Mouse (Mus musculus) layer of hippocampus, adult 11-12 months (tissue): ENCODE measurements around the gene Rchy1.
A peak's percentile ranks its signal among the peaks of the same experiment; 100 is the strongest.

Experiments used
- DNase-seq: peaks from one replicate; pipeline ENCODE4 v3.0.0; 2022; ENCODE audit warnings: low spot score

Gene Rchy1

GRCm38 (mm10) chr5:91962639-91963440, at the start of gene Rchy1:
TSS of gene Rchy1 (minus strand) at chr5:91963068.
- DNase-seq: peak; percentile 92

- no peak for DNase-seq
Measured at GRCm38 (mm10) chr5:92011756-92012155, 48.9 kb upstream of the Rchy1 start.

- no peak for DNase-seq
Measured at GRCm38 (mm10) chr5:92009827-92010226, 47.0 kb upstream of the Rchy1 start.

GRCm38 (mm10) chr5:92003011-92003410, 40.1 kb upstream of the Rchy1 start:
- peak; percentile 11 for DNase-seq

GRCm38 (mm10) chr5:92000770-92001169, 37.9 kb upstream of the Rchy1 start:
- DNase-seq: no peak

- DNase-seq: peak; percentile 30
Measured at GRCm38 (mm10) chr5:91994546-91994945, 31.7 kb upstream of the Rchy1 start.

GRCm38 (mm10) chr5:91993061-91993460, 30.2 kb upstream of the Rchy1 start:
- no peak for DNase-seq

GRCm38 (mm10) chr5:91991191-91991937, 28.5 kb upstream of the Rchy1 start:
- no peak for DNase-seq

GRCm38 (mm10) chr5:91989261-91989660, 26.4 kb upstream of the Rchy1 start:
- no peak for DNase-seq

- no peak for DNase-seq
Measured at GRCm38 (mm10) chr5:91987799-91988198, 24.9 kb upstream of the Rchy1 start.

- no peak for DNase-seq
Measured at GRCm38 (mm10) chr5:91987236-91987635, 24.4 kb upstream of the Rchy1 start, which contains the start of gene Odaph. TSS of gene Odaph (plus strand) at chr5:91987475.

GRCm38 (mm10) chr5:91985721-91986120, 22.9 kb upstream of the Rchy1 start:
- DNase-seq: no peak

GRCm38 (mm10) chr5:91983490-91983889, 20.6 kb upstream of the Rchy1 start:
- DNase-seq: no peak

- no peak for DNase-seq
Measured at GRCm38 (mm10) chr5:91981176-91981840, 18.4 kb upstream of the Rchy1 start.

GRCm38 (mm10) chr5:91977397-91977770, 14.5 kb upstream of the Rchy1 start:
- no peak for DNase-seq

GRCm38 (mm10) chr5:91976566-91977396, 13.9 kb upstream of the Rchy1 start:
- no peak for DNase-seq

- DNase-seq: no peak
Measured at GRCm38 (mm10) chr5:91975758-91976157, 12.9 kb upstream of the Rchy1 start.

- no peak for DNase-seq
Measured at GRCm38 (mm10) chr5:91974002-91974401, 11.1 kb upstream of the Rchy1 start.

GRCm38 (mm10) chr5:91972046-91972445, 9.2 kb upstream of the Rchy1 start:
- no peak for DNase-seq

GRCm38 (mm10) chr5:91962259-91962638, 619 bp downstream of the Rchy1 start:
- DNase-seq: no peak

GRCm38 (mm10) chr5:91961370-91961769, 1.5 kb downstream of the Rchy1 start:
- no peak for DNase-seq
